Mouse (Mus musculus): Measurements from ENCODE around the gene Vmn1r67. TPM values are rescaled to one million over a fixed set of nuclear protein-coding genes. Genes with fewer than 3 reads are reported as not detected.

The Vmn1r67 gene
- polyA plus RNA-seq (2017; shearing (Covaris generic)): not detected

DNA sequence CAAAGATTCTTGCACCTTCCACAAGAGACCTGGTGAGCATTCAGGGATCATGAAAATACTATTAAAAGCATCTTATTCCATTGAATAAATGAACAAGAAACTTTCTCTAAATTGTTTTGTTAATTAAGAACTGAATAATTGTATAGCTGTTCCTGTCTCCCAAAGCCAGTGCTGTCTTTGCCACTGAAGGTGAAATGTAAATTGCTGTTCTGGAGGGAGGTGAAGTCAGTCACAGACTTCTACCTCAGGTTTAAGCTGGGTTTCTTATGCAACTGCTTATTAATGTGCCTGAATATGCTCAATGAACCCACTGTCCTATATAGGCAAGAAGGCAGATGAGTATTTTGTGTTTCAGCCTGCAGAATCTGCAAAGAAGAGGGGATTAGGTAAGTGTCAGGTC, at the start of gene Vmn1r67:
TSS of gene Vmn1r67 (plus strand) at position 301 of the 400 bp plus-strand sequence.

GRCm38 (mm10) chr7:10494786-10495521, 51.8 kb downstream of the Vmn1r67 start, which contains the start of gene Zik1:
Gene Zik1, minus strand, starts transcription at chr7:10495394.

Other genes with a start within 250 kb of the Vmn1r67 start
- gene Vmn1r66, start 165.3 kb upstream of the Vmn1r67 start, polyA plus RNA-seq (2017; shearing (Covaris generic)): not detected
- 2.1 TPM for gene Zik1, start 52.1 kb downstream of the Vmn1r67 start, polyA plus RNA-seq (2017; shearing (Covaris generic))
- gene Vmn1r68, start 115.2 kb downstream of the Vmn1r67 start, polyA plus RNA-seq (2017; shearing (Covaris generic)): not detected
- gene Vmn1r69, start 170.3 kb downstream of the Vmn1r67 start, polyA plus RNA-seq (2017; shearing (Covaris generic)): not detected
- gene Vmn1r70, start 188.2 kb downstream of the Vmn1r67 start, polyA plus RNA-seq (2017; shearing (Covaris generic)): not detected
- gene Nlrp4b, start 244.5 kb downstream of the Vmn1r67 start, polyA plus RNA-seq (2017; shearing (Covaris generic)): not detected